Mouse (Mus musculus) CD4-positive naive resting alpha-beta T cell, adult 57 days (primary cell): ENCODE measurements around the gene Mapkap1. TPM values are rescaled to one million over a fixed set of nuclear protein-coding genes. Genes with fewer than 3 reads are reported as not detected.

Source experiments
- total RNA-seq: library from RNA; stranded (reverse); gene quantifications from one replicate; pipeline ENCODE4 v1.2.4, GENCODE M21; 2023

Mapkap1 gene
- 52.4 TPM for total RNA-seq

DNA sequence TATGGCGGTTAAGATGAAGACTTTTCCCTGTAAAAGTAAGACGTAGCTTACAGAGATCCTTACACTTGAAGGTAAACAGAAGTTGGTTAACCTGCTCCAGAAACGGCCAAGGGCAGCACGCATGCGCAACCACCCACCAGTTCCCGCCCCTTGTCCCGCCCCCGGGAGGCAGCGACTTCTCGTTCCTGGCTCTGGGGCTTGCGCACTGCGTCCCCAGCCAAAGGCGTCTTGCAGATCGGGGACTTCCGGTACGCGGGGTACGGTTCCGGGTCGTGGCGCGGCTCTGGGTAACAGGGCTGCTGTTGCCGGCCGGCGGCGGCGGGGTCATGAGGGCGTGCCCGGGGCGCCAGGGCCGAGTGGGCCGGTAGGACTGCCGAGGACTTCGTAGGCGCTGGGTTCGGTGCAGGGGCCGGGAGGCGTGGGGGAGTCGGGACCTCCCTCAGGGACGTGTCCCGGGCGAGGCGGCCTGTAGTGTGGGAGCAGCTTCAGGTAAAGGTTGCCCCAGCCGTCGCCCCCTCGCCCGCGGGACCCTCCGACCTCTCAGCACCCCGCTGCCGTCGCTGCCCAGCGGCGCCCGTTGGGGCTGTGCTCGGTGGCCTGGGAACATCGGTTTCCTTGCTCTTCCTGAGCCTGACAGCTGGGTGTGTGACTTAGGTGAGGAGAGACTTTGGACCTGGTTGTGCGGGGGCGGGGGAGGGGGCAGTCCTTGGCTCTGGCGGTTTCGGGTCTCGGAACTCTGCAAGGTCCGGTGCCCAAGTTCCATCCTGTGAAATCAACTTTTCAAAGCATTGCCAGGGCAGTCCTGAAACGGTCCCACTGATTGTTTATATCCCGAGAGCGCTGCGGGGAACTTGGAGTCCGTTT lies at the start of gene Mapkap1:
Mapkap1 (plus strand) TSS at position 171 of the 864 bp plus-strand sequence.

DNA sequence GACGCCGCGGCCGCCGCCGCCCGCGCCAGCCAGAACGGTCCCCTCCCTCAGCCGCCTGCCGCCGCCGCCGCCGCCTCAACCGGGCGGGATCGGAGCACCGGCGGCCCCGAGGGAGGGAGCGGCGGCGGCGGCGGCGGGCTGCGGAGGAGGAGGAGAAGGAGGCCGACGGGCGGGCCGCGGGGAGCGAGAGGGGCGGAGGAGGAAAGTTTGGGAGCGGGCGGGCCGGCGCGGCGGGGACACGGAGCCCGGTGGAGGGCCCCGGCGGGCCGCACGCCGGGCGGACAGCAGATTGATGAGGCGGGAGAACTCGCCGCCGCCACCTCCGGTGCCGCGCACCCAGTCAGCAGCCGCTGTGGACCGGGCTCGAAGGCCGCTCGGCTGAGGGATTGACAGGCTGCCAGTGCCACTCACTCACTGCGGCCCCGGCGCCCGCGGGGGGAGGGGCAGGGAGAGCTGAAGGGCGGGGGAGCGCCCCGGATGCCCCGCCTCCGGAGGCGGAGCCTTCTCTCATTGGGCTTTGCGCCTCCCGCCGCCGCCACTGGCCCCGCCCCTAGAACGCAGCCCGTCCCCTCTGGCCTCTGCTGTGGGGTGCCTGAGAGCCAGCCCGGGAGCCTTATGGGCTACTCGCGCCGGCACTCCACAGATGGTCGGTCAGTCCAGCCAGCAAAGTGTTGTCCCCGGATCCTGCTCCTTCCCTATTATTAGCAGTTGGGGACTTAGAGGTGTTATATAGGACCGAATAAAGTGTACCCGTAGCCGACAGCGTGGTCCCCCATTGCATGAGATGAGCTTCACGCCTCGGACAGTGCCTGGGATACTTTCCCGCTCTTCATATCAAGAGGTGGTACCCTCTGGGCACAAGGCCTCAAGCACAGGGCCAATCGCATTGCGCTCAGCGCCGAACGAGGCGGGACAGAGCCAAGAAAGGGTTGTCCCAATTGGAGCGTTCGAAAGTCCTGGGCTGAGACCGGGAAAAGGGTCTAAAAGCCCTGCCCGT lies 34.0 kb upstream of the Mapkap1 start, which contains the start of gene Pbx3:
Pbx3 (minus strand) TSS at position 838 of the 997 bp plus-strand sequence.

Other genes starting within 250 kb of the Mapkap1 start
- 2.6 TPM for gene Pbx3, start 33.6 kb upstream of the Mapkap1 start, total RNA-seq